In genomic region chr8:10654922-10655518, GRCm38 (mm10) we compare ENCODE assay signal across 20 mouse cellular contexts.
DNase-seq lines count a peak whose midpoint lies in the region; ATAC-seq and TF ChIP-seq lines count a peak whose summit lies in the region.
"Had no signal": no experiment of that assay in that cellular context is flagged by ENCODE, and none has a peak within 500 bp of the region (broad histone marks: within the 10 kb centered on the region; RNA-seq: fewer than 3 reads in every experiment).

No protein-coding gene starts in this region.

- DNase-seq in liver (peak; percentile 13), MEL (ENCODE audit: low read depth, low spot score) (peak; percentile 37)
- no peak for DNase-seq in liver, embryonic 11.5 days (ENCODE audit: low spot score)
- DNase-seq in hindbrain, postnatal 0 days (ENCODE audit: low spot score) = no peak
- DNase-seq: adrenal gland, adult 8-10 months; cerebellum, adult 9-11 months; layer of hippocampus, postnatal 36 days; lung, postnatal 14 days; right cerebral cortex, adult 18-20 months; spleen, adult 18-20 months; thymus, adult 18-20 months had no signal

- no peak overlapping the region for H3K27ac ChIP-seq in liver, embryonic 11.5 days (ENCODE audit: low read depth, low read length)
- no peak overlapping the region for H3K27ac ChIP-seq in MEL (ENCODE audit: control insufficient read depth, low read depth, low read length)
- H3K27ac ChIP-seq in liver, embryonic 12.5 days = peak overlapping the region; percentile 40; the same call in 1 of the 2 replicates
- no peak overlapping the region for H3K27ac ChIP-seq in hindbrain, postnatal 0 days
- no peak overlapping the region for H3K27ac ChIP-seq in hindbrain, embryonic 13.5 days
- H3K27ac ChIP-seq: forebrain, embryonic 15.5 days; hindbrain, embryonic 14.5 days; limb, embryonic 15.5 days; midbrain, embryonic 10.5 days; neural tube, embryonic 15.5 days had no signal

- no peak overlapping the region for H3K4me2 ChIP-seq in liver, embryonic 11.5 days
- peak overlapping the region; percentile 37 for H3K4me2 ChIP-seq in liver, embryonic 12.5 days
- H3K4me2 ChIP-seq in myocyte (ENCODE audit: low read depth) = peak overlapping the region; percentile 43
- no peak overlapping the region for H3K4me2 ChIP-seq in hindbrain, postnatal 0 days (ENCODE audit: low read depth, low read length)
- no peak overlapping the region for H3K4me2 ChIP-seq in hindbrain, embryonic 13.5 days
- H3K4me2 ChIP-seq: forebrain, embryonic 15.5 days; hindbrain, embryonic 14.5 days; limb, embryonic 15.5 days; neural tube, embryonic 15.5 days had no signal

- H3K27me3 ChIP-seq in liver, embryonic 11.5 days (replicated peaks; ENCODE audit: control insufficient read depth, insufficient read depth, low read length) = no peaks in the 10 kb centered on the region
- H3K27me3 ChIP-seq in MEL (ENCODE audit: control insufficient read depth in 1 of 2, insufficient read depth in 2 of 2, low read length in 2 of 2) = no peaks in the 10 kb centered on the region
- peaks cover 14% of the 10 kb centered on the region; the same call in 1 of the 2 replicates for H3K27me3 ChIP-seq in liver, embryonic 12.5 days (replicated peaks)
- H3K27me3 ChIP-seq in myocyte (ENCODE audit: control insufficient read depth, insufficient read depth, insufficient read length) = no peaks in the 10 kb centered on the region
- H3K27me3 ChIP-seq in hindbrain, postnatal 0 days (ENCODE audit: insufficient read depth, low read length) = no peaks in the 10 kb centered on the region
- no peaks in the 10 kb centered on the region for H3K27me3 ChIP-seq in hindbrain, embryonic 13.5 days
- H3K27me3 ChIP-seq: forebrain, embryonic 15.5 days; limb, embryonic 15.5 days; neural tube, embryonic 15.5 days had no signal

- no peak for TF ChIP-seq CTCF in MEL (IDR thresholded peaks at IDR 0.05 in 2 of 3, conservative IDR thresholded peaks at IDR 0.05 in 1 of 3; ENCODE audit: control insufficient read depth in 1 of 3, insufficient read depth in 1 of 3, low read depth in 2 of 3, low read length in 3 of 3, poor library complexity in 1 of 3, severe bottlenecking in 1 of 3)
- no peak for TF ChIP-seq CTCF in hindbrain, postnatal 0 days (IDR thresholded peaks at IDR 0.05; ENCODE audit: low read depth)

- 0 out of 2 replicates have a peak, but pooled peaks cover 4% of the 10 kb centered on the region for H3K4me1 ChIP-seq in liver, embryonic 11.5 days (replicated peaks; ENCODE audit: control insufficient read depth, insufficient read depth, low read length)
- H3K4me1 ChIP-seq in MEL (ENCODE audit: control insufficient read depth in 1 of 2, insufficient read depth in 2 of 2, low read length in 2 of 2) = no peaks in the 10 kb centered on the region
- H3K4me1 ChIP-seq in liver, embryonic 12.5 days = peaks cover 12% of the 10 kb centered on the region
- no peaks in the 10 kb centered on the region for H3K4me1 ChIP-seq in hindbrain, postnatal 0 days (ENCODE audit: insufficient read depth, low read length)
- no peaks in the 10 kb centered on the region for H3K4me1 ChIP-seq in hindbrain, embryonic 13.5 days (replicated peaks)
- H3K4me1 ChIP-seq: forebrain, embryonic 15.5 days; neural tube, embryonic 15.5 days had no signal

- ATAC-seq in liver, embryonic 11.5 days (replicated peaks; ENCODE audit: low FRiP score) = no peak
- ATAC-seq in liver, embryonic 12.5 days = peak; percentile 73
- ATAC-seq in hindbrain, postnatal 0 days = no peak
- no peak for ATAC-seq in hindbrain, embryonic 13.5 days (ENCODE audit: low FRiP score)
- ATAC-seq: forebrain, embryonic 15.5 days; intestine, postnatal 0 days had no signal

- H3K9ac ChIP-seq in liver, embryonic 11.5 days (ENCODE audit: low read depth, low read length) = no peak overlapping the region
- H3K9ac ChIP-seq in MEL (ENCODE audit: control insufficient read depth, low read depth, low read length, poor library complexity, severe bottlenecking) = no peak overlapping the region
- no peak overlapping the region for H3K9ac ChIP-seq in liver, embryonic 12.5 days
- H3K9ac ChIP-seq in hindbrain, postnatal 0 days (replicated peaks; ENCODE audit: low read length) = no peak overlapping the region
- no peak overlapping the region for H3K9ac ChIP-seq in hindbrain, embryonic 13.5 days
- H3K9ac ChIP-seq: forebrain, embryonic 15.5 days; hindbrain, embryonic 14.5 days; limb, embryonic 15.5 days; neural tube, embryonic 15.5 days had no signal

- no peak overlapping the region for H3K4me3 ChIP-seq in liver, embryonic 11.5 days (ENCODE audit: low read depth, low read length)
- H3K4me3 ChIP-seq in MEL (ENCODE audit: control insufficient read depth in 1 of 2, insufficient read depth in 1 of 2, low read depth in 2 of 2, low read length in 2 of 2) = no peak overlapping the region
- H3K4me3 ChIP-seq in liver, embryonic 12.5 days = no peak overlapping the region
- no peak overlapping the region for H3K4me3 ChIP-seq in myocyte
- no peak overlapping the region for H3K4me3 ChIP-seq in hindbrain, postnatal 0 days (ENCODE audit: low read length)
- no peak overlapping the region for H3K4me3 ChIP-seq in hindbrain, embryonic 13.5 days
- H3K4me3 ChIP-seq: forebrain, embryonic 15.5 days; limb, embryonic 15.5 days; midbrain, embryonic 10.5 days; neural tube, embryonic 15.5 days had no signal

- 52% methylated on average over 9 of the region's 9 CpGs for WGBS in liver, embryonic 11.5 days
- 44% methylated on average over 9 of the region's 9 CpGs for WGBS in liver, embryonic 12.5 days (ENCODE audit: insufficient replicate concordance)
- WGBS in hindbrain, postnatal 0 days = 83% methylated on average over 9 of the region's 9 CpGs
- WGBS in hindbrain, embryonic 13.5 days = 83% methylated on average over 9 of the region's 9 CpGs

- H3K9me3 ChIP-seq in liver, embryonic 11.5 days (ENCODE audit: control insufficient read depth, low read length) = no peaks in the 10 kb centered on the region
- no peaks in the 10 kb centered on the region for H3K9me3 ChIP-seq in MEL (replicated peaks; ENCODE audit: insufficient read depth, low read length)
- no peaks in the 10 kb centered on the region for H3K9me3 ChIP-seq in liver, embryonic 12.5 days (replicated peaks)
- no peaks in the 10 kb centered on the region for H3K9me3 ChIP-seq in hindbrain, postnatal 0 days (ENCODE audit: low read length)
- H3K9me3 ChIP-seq in hindbrain, embryonic 13.5 days = no peaks in the 10 kb centered on the region
- H3K9me3 ChIP-seq: forebrain, embryonic 15.5 days; limb, embryonic 15.5 days; midbrain, embryonic 10.5 days; neural tube, embryonic 15.5 days had no signal

- H3K36me3 ChIP-seq in liver, embryonic 11.5 days (ENCODE audit: control insufficient read depth, insufficient read depth, low read length) = no peaks in the 10 kb centered on the region
- H3K36me3 ChIP-seq in MEL (ENCODE audit: control insufficient read depth in 1 of 2, insufficient read depth in 2 of 2, low read length in 2 of 2) (no peaks in the 10 kb centered on the region), myocyte (ENCODE audit: control insufficient read depth, insufficient read depth) (no peaks in the 10 kb centered on the region)
- no peaks in the 10 kb centered on the region for H3K36me3 ChIP-seq in liver, embryonic 12.5 days
- no peaks in the 10 kb centered on the region for H3K36me3 ChIP-seq in hindbrain, postnatal 0 days (ENCODE audit: insufficient read depth, low read length)
- no peaks in the 10 kb centered on the region for H3K36me3 ChIP-seq in hindbrain, embryonic 13.5 days
- H3K36me3 ChIP-seq: forebrain, embryonic 15.5 days; limb, embryonic 15.5 days; midbrain, embryonic 10.5 days; neural tube, embryonic 15.5 days had no signal

- 0 out of 4 replicates have a peak, but pooled peaks of 1 of the 2 experiments have one; percentile 35 for TF ChIP-seq EP300 in MEL (IDR thresholded peaks at IDR 0.05; ENCODE audit: low read depth in 1 of 2, low read length in 2 of 2)

- TF ChIP-seq POLR2A in MEL (IDR thresholded peaks at IDR 0.05; ENCODE audit: control insufficient read depth in 1 of 2, insufficient read depth in 1 of 2, low read depth in 1 of 2, low read length in 2 of 2, poor library complexity in 1 of 2) = no peak
- TF ChIP-seq POLR2A in myocyte (IDR thresholded peaks at IDR 0.05; ENCODE audit: insufficient read length, low read depth) = no peak

- H3K79me2 ChIP-seq in MEL (ENCODE audit: control insufficient read depth, insufficient read depth, low read length, poor library complexity) = no peaks in the 10 kb centered on the region
- H3K79me2 ChIP-seq in myocyte (ENCODE audit: control insufficient read depth, insufficient read depth) = no peaks in the 10 kb centered on the region

- no peak overlapping the region for H3ac ChIP-seq in myocyte (ENCODE audit: control insufficient read depth, insufficient read length)

- no peak for TF ChIP-seq RAD21 in MEL (IDR thresholded peaks at IDR 0.05; ENCODE audit: low read depth, low read length)

TF ChIP-seq in MEL, 35 proteins besides CTCF, POLR2A, EP300 and RAD21:
- peak; percentile 68; the same call in 1 of the 2 replicates for TF ChIP-seq USF1 (IDR thresholded peaks at IDR 0.05; ENCODE audit: low read depth, low read length)
- no peak for TF ChIP-seq MYC (IDR thresholded peaks at IDR 0.05; ENCODE audit: low read depth, low read length)
- 0 out of 2 replicates have a peak, but pooled peaks have one; percentile 5 for TF ChIP-seq TAL1 (IDR thresholded peaks at IDR 0.05; ENCODE audit: low read length)
- TF ChIP-seq E2F4 (IDR thresholded peaks at IDR 0.05; ENCODE audit: borderline replicate concordance, low read depth, low read length) = no peak

TF ChIP-seq in myocyte, 11 proteins besides CTCF, POLR2A, EP300 and RAD21:
- TF ChIP-seq POLR2AphosphoS2 (IDR thresholded peaks at IDR 0.05; ENCODE audit: insufficient read length, low read depth) = no peak
- peak in 1 of 3 experiments; percentile 5 for TF ChIP-seq MYOD1 (IDR thresholded peaks at IDR 0.05; ENCODE audit: control insufficient read depth in 1 of 3, insufficient read length in 2 of 3, low read depth in 2 of 3)
- no peak for TF ChIP-seq TCF12 (IDR thresholded peaks at IDR 0.05; ENCODE audit: insufficient read depth, poor library complexity, severe bottlenecking)
- TF ChIP-seq USF1 (IDR thresholded peaks at IDR 0.05; ENCODE audit: low read depth) = peak; percentile 89
- TF ChIP-seq SRF (IDR thresholded peaks at IDR 0.05; ENCODE audit: control insufficient read depth, insufficient read length, low read depth) = no peak
- no peak for TF ChIP-seq TCF3 (IDR thresholded peaks at IDR 0.05; ENCODE audit: insufficient read length, low read depth)

Comparison
In these comparisons a context has a peak if more than half of its experiments do, and no peak if none do; other contexts are left out.
1. DNase-seq: peak in liver (single experiment) and MEL (single experiment); none in liver, embryonic 11.5 days (single experiment) and hindbrain, postnatal 0 days (single experiment).
2. H3K4me2 ChIP-seq: peak in liver, embryonic 12.5 days (single experiment) and myocyte (single experiment); none in liver, embryonic 11.5 days (single experiment), hindbrain, postnatal 0 days (single experiment) and hindbrain, embryonic 13.5 days (single experiment).